Mouse (Mus musculus): ENCODE results near the gene Car10. TPM values are rescaled to one million over a fixed set of nuclear protein-coding genes. Genes with fewer than 3 reads are reported as not detected.
A peak's percentile ranks its signal among the peaks of the same experiment; 100 is the strongest.

Car10 gene
- polyA plus RNA-seq, 1 experiment: not detected

GRCm38 (mm10) chr11:93525921-93526320, 428.1 kb downstream of the Car10 start:
- no peak for DNase-seq
- WGBS: 69% methylated on average over 3 of the region's 3 CpGs
- Histone ChIP-seq H3K27me3 (replicated peaks; ENCODE audit: control insufficient read depth, insufficient read depth, low read length) (no peaks in the 10 kb centered on the region), H3K4me3 (ENCODE audit: insufficient read depth, low read depth, low read length) (no peak overlapping the region), H3K4me1 (ENCODE audit: control insufficient read depth, insufficient read depth, low read length) (no peaks in the 10 kb centered on the region), H3K27ac (ENCODE audit: insufficient read depth, low read depth, low read length) (no peak overlapping the region), H3K36me3 (ENCODE audit: control insufficient read depth, insufficient read depth, low read length) (no peaks in the 10 kb centered on the region)
- no peak for TF ChIP-seq CTCF (conservative IDR thresholded peaks at IDR 0.05; ENCODE audit: insufficient read depth, insufficient read length, low read depth, low read length)
- no peak for TF ChIP-seq POLR2A (IDR thresholded peaks at IDR 0.05; ENCODE audit: low read depth, low read length)

DNA sequence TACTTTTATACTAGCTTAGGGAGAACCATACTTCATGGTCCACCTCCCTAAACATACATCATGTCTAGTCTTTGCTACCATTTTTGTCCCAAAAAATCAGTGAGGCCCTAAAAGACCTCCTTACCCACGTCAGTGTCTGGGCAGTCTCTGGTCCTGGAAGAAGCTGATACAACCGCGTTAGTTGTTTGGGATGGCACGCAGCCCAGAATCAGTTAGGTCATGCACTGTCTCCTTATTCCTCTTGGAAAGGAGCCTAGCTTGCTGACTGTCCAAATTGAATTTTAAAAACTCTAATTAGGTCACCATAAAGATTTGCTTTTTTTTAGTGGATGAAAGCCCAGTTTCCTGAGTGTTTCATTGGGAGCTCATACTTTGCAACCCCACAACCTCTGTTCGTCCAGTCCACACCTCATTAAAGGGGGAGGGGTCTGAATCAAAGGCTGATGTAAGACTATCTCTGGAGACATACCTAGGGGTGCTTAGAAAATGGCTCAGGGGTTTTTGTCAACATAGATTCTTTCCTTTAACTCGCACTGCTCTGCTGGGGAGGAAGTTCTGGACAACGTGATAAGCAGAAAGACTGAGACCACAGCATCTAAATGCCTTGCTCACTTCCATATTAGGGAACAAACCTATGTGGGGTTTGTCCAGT, 433.3 kb downstream of the Car10 start:
- TF ChIP-seq CTCF (conservative IDR thresholded peaks at IDR 0.05; ENCODE audit: insufficient read depth, insufficient read length, low read depth, low read length) (no peak), POLR2A (IDR thresholded peaks at IDR 0.05; ENCODE audit: low read depth, low read length) (no peak)
- H3K4me1 ChIP-seq (ENCODE audit: control insufficient read depth, insufficient read depth, low read length): no peaks in the 10 kb centered on the region
- no peak overlapping the region for H3K4me3 ChIP-seq (ENCODE audit: insufficient read depth, low read depth, low read length)
- WGBS: 40% methylated on average over 7 of the region's 7 CpGs
- no peak overlapping the region for H3K27ac ChIP-seq (ENCODE audit: insufficient read depth, low read depth, low read length)
- H3K27me3 ChIP-seq (replicated peaks; ENCODE audit: control insufficient read depth, insufficient read depth, low read length): no peaks in the 10 kb centered on the region
- H3K36me3 ChIP-seq (ENCODE audit: control insufficient read depth, insufficient read depth, low read length): no peaks in the 10 kb centered on the region
- DNase-seq: peak; percentile 80

GRCm38 (mm10) chr11:93536244-93536643, 438.4 kb downstream of the Car10 start:
- H3K27me3 ChIP-seq (replicated peaks; ENCODE audit: control insufficient read depth, insufficient read depth, low read length): no peaks in the 10 kb centered on the region
- WGBS: 86% methylated on average over 6 of the region's 6 CpGs
- H3K36me3 ChIP-seq (ENCODE audit: control insufficient read depth, insufficient read depth, low read length): no peaks in the 10 kb centered on the region
- no peak for DNase-seq
- H3K4me3 ChIP-seq (ENCODE audit: insufficient read depth, low read depth, low read length): no peak overlapping the region
- H3K27ac ChIP-seq (ENCODE audit: insufficient read depth, low read depth, low read length): no peak overlapping the region
- H3K4me1 ChIP-seq (ENCODE audit: control insufficient read depth, insufficient read depth, low read length): no peaks in the 10 kb centered on the region
- TF ChIP-seq POLR2A (IDR thresholded peaks at IDR 0.05; ENCODE audit: low read depth, low read length) (no peak), CTCF (conservative IDR thresholded peaks at IDR 0.05; ENCODE audit: insufficient read depth, insufficient read length, low read depth, low read length) (no peak)

GRCm38 (mm10) chr11:93548904-93549303, 451.1 kb downstream of the Car10 start:
- Histone ChIP-seq H3K27ac (ENCODE audit: insufficient read depth, low read depth, low read length) (no peak overlapping the region), H3K4me1 (ENCODE audit: control insufficient read depth, insufficient read depth, low read length) (no peaks in the 10 kb centered on the region), H3K4me3 (ENCODE audit: insufficient read depth, low read depth, low read length) (no peak overlapping the region), H3K27me3 (replicated peaks; ENCODE audit: control insufficient read depth, insufficient read depth, low read length) (no peaks in the 10 kb centered on the region), H3K36me3 (ENCODE audit: control insufficient read depth, insufficient read depth, low read length) (no peaks in the 10 kb centered on the region)
- WGBS: 38% methylated on average over 5 of the region's 5 CpGs
- TF ChIP-seq POLR2A (IDR thresholded peaks at IDR 0.05; ENCODE audit: low read depth, low read length): no peak
- TF ChIP-seq CTCF (conservative IDR thresholded peaks at IDR 0.05; ENCODE audit: insufficient read depth, insufficient read length, low read depth, low read length): no peak
- no peak for DNase-seq

GRCm38 (mm10) chr11:93550908-93551307, 453.1 kb downstream of the Car10 start:
- no peaks in the 10 kb centered on the region for H3K36me3 ChIP-seq (ENCODE audit: control insufficient read depth, insufficient read depth, low read length)
- H3K4me3 ChIP-seq (ENCODE audit: insufficient read depth, low read depth, low read length): no peak overlapping the region
- no peak overlapping the region for H3K27ac ChIP-seq (ENCODE audit: insufficient read depth, low read depth, low read length)
- peak; percentile 45 for DNase-seq
- no peaks in the 10 kb centered on the region for H3K27me3 ChIP-seq (replicated peaks; ENCODE audit: control insufficient read depth, insufficient read depth, low read length)
- no peaks in the 10 kb centered on the region for H3K4me1 ChIP-seq (ENCODE audit: control insufficient read depth, insufficient read depth, low read length)
- 7% methylated on average over 3 of the region's 3 CpGs for WGBS
- no peak for TF ChIP-seq POLR2A (IDR thresholded peaks at IDR 0.05; ENCODE audit: low read depth, low read length)
- TF ChIP-seq CTCF (conservative IDR thresholded peaks at IDR 0.05; ENCODE audit: insufficient read depth, insufficient read length, low read depth, low read length): peak; percentile 64

DNA sequence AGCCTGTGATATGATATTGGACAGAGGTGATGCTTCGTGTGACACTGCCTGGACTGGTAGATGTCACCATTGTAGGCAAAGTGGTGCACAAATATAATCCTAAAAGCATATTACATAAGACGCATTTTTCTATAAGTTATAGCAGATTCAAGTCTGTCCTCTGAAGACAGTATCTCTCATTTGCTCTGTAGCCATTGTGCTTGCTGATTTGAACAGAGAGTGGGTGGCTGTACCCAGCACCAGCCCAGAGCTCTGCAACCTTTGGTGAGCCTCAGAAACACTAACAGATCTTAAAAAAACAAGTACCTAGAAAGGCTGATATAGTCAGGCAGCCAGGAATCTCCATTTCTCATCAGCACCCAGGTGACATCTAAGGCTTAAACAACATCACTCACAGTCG, 461.3 kb downstream of the Car10 start:
- no peak overlapping the region for H3K27ac ChIP-seq (ENCODE audit: insufficient read depth, low read depth, low read length)
- no peaks in the 10 kb centered on the region for H3K36me3 ChIP-seq (ENCODE audit: control insufficient read depth, insufficient read depth, low read length)
- no peaks in the 10 kb centered on the region for H3K27me3 ChIP-seq (replicated peaks; ENCODE audit: control insufficient read depth, insufficient read depth, low read length)
- no peak overlapping the region for H3K4me3 ChIP-seq (ENCODE audit: insufficient read depth, low read depth, low read length)
- H3K4me1 ChIP-seq (ENCODE audit: control insufficient read depth, insufficient read depth, low read length): no peaks in the 10 kb centered on the region
- no peak for DNase-seq
- WGBS: 81% methylated on average over 3 of the region's 3 CpGs
- no peak for TF ChIP-seq CTCF (conservative IDR thresholded peaks at IDR 0.05; ENCODE audit: insufficient read depth, insufficient read length, low read depth, low read length)
- TF ChIP-seq POLR2A (IDR thresholded peaks at IDR 0.05; ENCODE audit: low read depth, low read length): no peak

- no peak for DNase-seq
- Histone ChIP-seq H3K27ac (ENCODE audit: insufficient read depth, low read depth, low read length) (no peak overlapping the region), H3K36me3 (ENCODE audit: control insufficient read depth, insufficient read depth, low read length) (no peaks in the 10 kb centered on the region), H3K4me3 (ENCODE audit: insufficient read depth, low read depth, low read length) (no peak overlapping the region), H3K27me3 (replicated peaks; ENCODE audit: control insufficient read depth, insufficient read depth, low read length) (no peaks in the 10 kb centered on the region), H3K4me1 (ENCODE audit: control insufficient read depth, insufficient read depth, low read length) (no peaks in the 10 kb centered on the region)
- 60% methylated on average over 7 of the region's 7 CpGs for WGBS
- TF ChIP-seq POLR2A (IDR thresholded peaks at IDR 0.05; ENCODE audit: low read depth, low read length) (no peak), CTCF (conservative IDR thresholded peaks at IDR 0.05; ENCODE audit: insufficient read depth, insufficient read length, low read depth, low read length) (no peak)
Measured at GRCm38 (mm10) chr11:93560570-93560969, 462.7 kb downstream of the Car10 start.
